Mouse (Mus musculus) stomach, postnatal 0 days (tissue): ENCODE results near the gene Rps29. TPM values are rescaled to one million over a fixed set of nuclear protein-coding genes. Genes with fewer than 3 reads are reported as not detected.

ENCODE experiments used
- ATAC-seq: fragments of 200-750 bp; cut with Nextera tagmentation; 2 replicates; pipeline ENCODE4 v1.8.0; 2017; ENCODE audit not compliant: low FRiP score, low TSS enrichment
- DNase-seq: peaks from one replicate; pipeline ENCODE4 v3.0.0-alpha.2; 2016; ENCODE audit warnings: low spot score
- H3K27ac ChIP-seq: fragments of 300-500 bp; sonication (generic); replicated peaks from 2 replicates; pipeline ENCODE4 v1.5.1; 2014; ENCODE audit warnings: mild to moderate bottlenecking, control low read depth
- H3K27me3 ChIP-seq: fragments of 300-500 bp; sonication (generic); 2 replicates; pipeline ENCODE4 v1.6.1; 2014; ENCODE audit warnings: low read length; ENCODE audit not compliant: control insufficient read depth, insufficient read depth
- H3K36me3 ChIP-seq: fragments of 300-500 bp; sonication (generic); 2 replicates; pipeline ENCODE4 v1.6.1; 2014; ENCODE audit warnings: low read length, mixed read lengths; ENCODE audit not compliant: control insufficient read depth, insufficient read depth
- H3K4me1 ChIP-seq: fragments of 300-500 bp; sonication (generic); replicated peaks from 2 replicates; pipeline ENCODE4 v1.6.1; 2014; ENCODE audit warnings: antibody characterized with exemption; ENCODE audit not compliant: control insufficient read depth, insufficient read depth
- H3K4me2 ChIP-seq: fragments of 300-500 bp; sonication (generic); replicated peaks from 2 replicates; pipeline ENCODE4 v1.6.1; 2014; ENCODE audit warnings: low read depth, mild to moderate bottlenecking, control low read depth, moderate library complexity
- H3K4me3 ChIP-seq: fragments of 300-500 bp; sonication (generic); 2 replicates; pipeline ENCODE4 v1.5.1; 2014; ENCODE audit warnings: low read depth, low read length, control low read depth
- H3K9ac ChIP-seq: fragments of 300-500 bp; sonication (generic); 2 replicates; pipeline ENCODE4 v1.6.1; 2014; ENCODE audit warnings: mild to moderate bottlenecking, low read length, control low read depth, mixed read lengths
- H3K9me3 ChIP-seq: fragments of 300-500 bp; sonication (generic); 2 replicates; pipeline ENCODE4 v1.6.1; 2016; ENCODE audit warnings: low read length; ENCODE audit not compliant: control insufficient read depth
- CTCF ChIP-seq: IDR thresholded peaks from 2 replicates; pipeline ENCODE4 v1.5.1; 2016; ENCODE audit warnings: antibody characterized with exemption, low read depth, mild to moderate bottlenecking, moderate library complexity
- EP300 ChIP-seq: optimal IDR thresholded peaks from 2 replicates; pipeline ENCODE3; 2016; ENCODE audit warnings: antibody characterized with exemption
- WGBS: fragments of 180-500 bp; shearing (Covaris S2); extraction: QIAGEN DNeasy Blood & Tissue Kit; methylation state at CpG from one replicate; pipeline ENCODE4 v1.1.7; 2014; 5-methylcytosine and 5-hydroxymethylcytosine counted together
- microRNA-seq: library from miRNA; unstranded; fragments of <30 nt; microRNA quantifications from one replicate; pipeline ENCODE4, GENCODE M21; 2016
- polyA plus RNA-seq: library from polyadenylated mRNA; unstranded; fragments of >200 nt; fragmentation: Nextera tagmentation; extraction: Ambion mirVana; gene quantifications from 2 replicates; pipeline ENCODE4 v1.2.1, GENCODE M21; 2015

The Rps29 gene
- polyA plus RNA-seq, 1 experiment from 2014 or later = 2,229 TPM

GRCm38 (mm10) chr12:69127170-69127569, 31.8 kb downstream of the Rps29 start:
- H3K9ac ChIP-seq = no peak overlapping the region
- no peaks in the 10 kb centered on the region for H3K27me3 ChIP-seq
- DNase-seq (peak; percentile 18), ATAC-seq (no peak)
- no peak overlapping the region for H3K27ac ChIP-seq
- TF ChIP-seq CTCF = peak; percentile 58
- TF ChIP-seq EP300 = no peak
- H3K4me2 ChIP-seq = no peak overlapping the region
- no peak overlapping the region for H3K4me3 ChIP-seq
- no peaks in the 10 kb centered on the region for H3K36me3 ChIP-seq
- no peaks in the 10 kb centered on the region for H3K9me3 ChIP-seq
- WGBS = 90% methylated on average over 5 of the region's 5 CpGs
- no peaks in the 10 kb centered on the region for H3K4me1 ChIP-seq

GRCm38 (mm10) chr12:69125066-69125465, 33.9 kb downstream of the Rps29 start:
- Histone ChIP-seq H3K27ac (no peak overlapping the region), H3K4me2 (no peak overlapping the region), H3K9ac (no peak overlapping the region), H3K27me3 (no peaks in the 10 kb centered on the region), H3K4me3 (no peak overlapping the region), H3K4me1 (no peaks in the 10 kb centered on the region), H3K9me3 (no peaks in the 10 kb centered on the region), H3K36me3 (no peaks in the 10 kb centered on the region)
- DNase-seq = no peak
- no peak for ATAC-seq
- no peak for TF ChIP-seq EP300
- TF ChIP-seq CTCF = no peak
- WGBS = 89% methylated on average over 5 of the region's 5 CpGs

DNA sequence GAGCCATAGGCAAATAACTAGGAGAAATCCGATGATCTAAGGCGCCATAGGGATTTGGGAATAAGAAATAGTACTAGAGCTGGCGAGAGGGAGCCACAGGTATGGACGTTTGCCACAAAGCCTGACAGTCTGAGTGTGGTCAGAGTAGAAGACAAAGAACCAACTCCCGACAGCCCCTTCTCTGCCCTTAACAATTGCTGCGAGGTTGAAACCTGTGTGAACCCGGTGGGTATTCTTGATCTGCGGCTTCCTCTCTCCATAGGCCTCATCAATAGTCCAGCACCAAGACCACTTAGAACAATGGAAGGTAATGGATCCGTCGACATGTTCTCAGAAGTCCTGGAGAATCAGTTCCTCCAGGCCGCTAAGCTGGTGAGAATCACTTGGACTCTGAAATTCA, 36.2 kb downstream of the Rps29 start:
- H3K36me3 ChIP-seq = no peaks in the 10 kb centered on the region
- H3K4me1 ChIP-seq = no peaks in the 10 kb centered on the region
- WGBS = 87% methylated on average over 11 of the region's 11 CpGs
- no peaks in the 10 kb centered on the region for H3K9me3 ChIP-seq
- no peaks in the 10 kb centered on the region for H3K27me3 ChIP-seq
- no peak overlapping the region for H3K9ac ChIP-seq
- DNase-seq (no peak), ATAC-seq (no peak)
- no peak for TF ChIP-seq EP300
- TF ChIP-seq CTCF = no peak
- no peak overlapping the region for H3K27ac ChIP-seq
- no peak overlapping the region for H3K4me2 ChIP-seq
- no peak overlapping the region for H3K4me3 ChIP-seq

DNA sequence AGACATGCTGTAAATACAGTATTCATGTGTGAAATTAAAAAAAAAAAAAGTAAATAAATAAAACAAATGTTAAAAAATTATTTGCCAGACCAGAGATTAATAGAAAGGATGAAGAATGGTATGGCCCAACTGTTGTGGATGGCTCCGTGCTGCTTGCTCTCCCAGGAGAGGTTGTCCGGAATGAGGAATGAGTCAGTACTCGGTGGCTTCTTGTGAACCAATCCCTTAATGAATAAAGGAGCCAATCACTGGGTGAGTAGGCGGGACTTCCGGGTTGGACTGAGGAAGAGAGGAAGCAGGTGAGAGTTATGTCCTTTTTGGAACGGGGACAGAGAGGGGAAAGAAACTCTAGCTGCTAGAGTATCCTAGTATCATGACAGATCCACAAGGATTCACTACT, 39.1 kb downstream of the Rps29 start:
- ATAC-seq = no peak
- no peak for TF ChIP-seq CTCF
- TF ChIP-seq EP300 = no peak
- Histone ChIP-seq H3K4me2 (no peak overlapping the region), H3K9ac (no peak overlapping the region), H3K36me3 (no peaks in the 10 kb centered on the region), H3K4me1 (no peaks in the 10 kb centered on the region), H3K27me3 (no peaks in the 10 kb centered on the region), H3K27ac (no peak overlapping the region), H3K9me3 (no peaks in the 10 kb centered on the region), H3K4me3 (no peak overlapping the region)
- no peak for DNase-seq
- WGBS = 84% methylated on average over 6 of the region's 6 CpGs

Small RNAs within 50 kb of the gene (microRNA-seq; reads per million reads assigned to microRNA genes)
- gene Gm47287 = not detected
- gene Gm47295 = not detected

Other genes starting within 250 kb of the Rps29 start
- gene Lrr1, start 9.6 kb upstream of the Rps29 start, polyA plus RNA-seq = 4.3 and 5.2 TPM in 2 replicates
- 843 and 974 TPM in 2 replicates for gene Rpl36al, start 24.9 kb upstream of the Rps29 start, polyA plus RNA-seq
- 52.3 and 54.4 TPM in 2 replicates for gene Mgat2, start 25.0 kb upstream of the Rps29 start, polyA plus RNA-seq
- gene Gm49383, start 37.9 kb upstream of the Rps29 start, polyA plus RNA-seq = 6.9 and 10.3 TPM in 2 replicates
- 4.0 and 5.2 TPM in 2 replicates for gene Dnaaf2, start 39.2 kb upstream of the Rps29 start, polyA plus RNA-seq
- gene Gm49384, start 45.1 kb upstream of the Rps29 start, polyA plus RNA-seq = 8.2 and 8.7 TPM in 2 replicates
- gene Pole2, start 69.0 kb upstream of the Rps29 start, polyA plus RNA-seq = 8.0 and 9.0 TPM in 2 replicates
- gene Klhdc1, start 82.0 kb upstream of the Rps29 start, polyA plus RNA-seq = 20.2 and 20.4 TPM in 2 replicates
- gene Klhdc2, start 137.5 kb upstream of the Rps29 start, polyA plus RNA-seq = 60.6 and 61.6 TPM in 2 replicates
- gene Nemf, start 198.0 kb upstream of the Rps29 start, polyA plus RNA-seq = 46.5 and 50.0 TPM in 2 replicates
- 97.8 and 116 TPM in 2 replicates for gene Arf6, start 213.0 kb upstream of the Rps29 start, polyA plus RNA-seq
- 2.4 and 4.1 TPM in 2 replicates for gene Gm9887, start 213.3 kb upstream of the Rps29 start, polyA plus RNA-seq